Mouse (Mus musculus) frontal cortex, postnatal 36 days (tissue): ENCODE measurements around the gene Tmem150c.

Experiments used
- DNase-seq, 2 experiments: peaks; one replicate each; pipeline ENCODE4 v3.0.0; 2022; ENCODE audit warnings: low spot score in 2 of 2

Gene Tmem150c

DNA sequence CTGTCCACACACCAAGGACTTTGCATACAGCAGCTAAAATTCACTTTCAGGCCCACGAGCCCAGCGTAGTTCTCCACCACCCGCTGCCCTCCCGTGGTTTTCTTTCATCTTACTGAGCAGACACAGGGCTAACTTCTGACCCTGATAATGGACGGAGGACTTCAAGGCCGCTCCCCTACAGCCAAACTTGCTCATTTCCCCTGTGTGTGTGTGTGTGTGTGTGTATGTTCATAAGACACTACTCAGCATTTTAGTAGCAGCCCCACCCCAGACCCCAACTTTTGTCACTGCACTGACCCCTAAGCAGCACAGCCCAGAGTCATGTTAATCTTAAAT lies at the start of gene Tmem150c:
Gene Tmem150c (minus strand): TSS at position 171 of the 336 bp plus-strand sequence.
- DNase-seq, result no peak

DNA sequence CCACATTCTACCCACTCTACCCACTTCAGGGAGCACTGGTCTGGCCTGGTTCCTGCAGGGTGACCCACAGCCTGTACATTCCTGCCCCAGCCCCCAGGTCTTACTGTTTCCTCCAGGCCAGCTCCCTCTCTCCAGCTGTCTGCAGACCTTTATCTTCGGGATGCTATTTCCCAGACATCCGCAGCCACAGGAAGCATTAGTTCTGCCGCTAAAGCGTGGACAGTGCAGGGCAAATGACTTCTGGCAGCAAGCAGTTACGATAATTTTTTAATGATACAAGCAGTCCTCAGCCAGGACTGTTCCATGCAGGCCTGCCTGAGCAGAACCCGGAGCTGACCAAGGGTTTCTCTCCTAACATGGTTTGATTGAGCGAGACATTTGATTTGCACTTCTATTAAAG lies 49.5 kb upstream of the Tmem150c start:
- DNase-seq, result no peak

DNA sequence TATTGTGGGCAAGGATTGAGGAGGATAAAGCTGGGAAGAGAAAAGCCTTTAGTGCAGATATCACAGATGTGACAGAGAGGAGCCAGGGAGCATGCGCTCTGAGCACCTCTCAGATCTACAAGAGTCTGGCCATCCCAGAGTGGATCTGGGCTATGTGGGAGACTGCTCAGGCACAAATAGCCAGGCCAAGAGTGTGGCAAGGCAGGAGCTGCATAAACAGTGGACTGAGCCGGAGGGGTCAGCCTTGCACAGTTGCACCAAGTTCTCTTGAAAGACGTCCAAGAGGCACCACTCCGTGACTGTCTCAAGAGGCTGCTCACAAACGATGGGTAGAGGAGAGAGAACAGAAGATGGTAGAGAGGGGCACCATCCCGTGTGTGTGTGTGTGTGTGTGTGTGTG lies 47.1 kb upstream of the Tmem150c start:
- no peak for DNase-seq

DNA sequence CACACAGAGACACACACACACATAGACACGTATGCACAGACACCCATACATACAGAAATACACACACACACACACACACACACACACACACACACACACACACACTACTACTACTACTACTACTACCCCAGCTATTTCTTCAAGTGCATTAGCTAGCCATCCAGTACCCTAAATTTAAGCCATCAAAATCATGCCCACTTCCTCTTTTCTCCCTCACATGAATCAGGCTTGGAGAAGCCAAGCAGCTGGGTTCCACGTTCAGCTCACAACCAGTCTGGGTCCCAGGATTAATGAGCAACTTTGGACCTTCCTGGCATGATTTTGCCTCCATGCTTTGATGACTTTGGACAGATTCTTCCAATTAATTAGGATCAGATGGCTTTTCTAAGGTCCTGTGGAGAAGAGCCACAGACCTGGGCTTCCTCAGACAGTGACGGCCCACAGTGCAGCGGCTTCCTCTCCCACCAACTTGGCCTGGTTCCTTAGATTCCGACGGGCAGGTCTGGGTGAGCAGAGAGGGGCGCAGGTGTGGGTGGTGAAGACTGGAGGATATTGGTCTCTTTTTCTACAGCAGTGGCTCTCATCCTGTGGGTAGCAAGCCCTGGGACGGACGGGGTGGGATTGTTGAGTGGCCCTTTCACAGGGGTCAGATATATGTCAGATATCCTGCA lies 46.0 kb upstream of the Tmem150c start:
- no peak for DNase-seq

DNA sequence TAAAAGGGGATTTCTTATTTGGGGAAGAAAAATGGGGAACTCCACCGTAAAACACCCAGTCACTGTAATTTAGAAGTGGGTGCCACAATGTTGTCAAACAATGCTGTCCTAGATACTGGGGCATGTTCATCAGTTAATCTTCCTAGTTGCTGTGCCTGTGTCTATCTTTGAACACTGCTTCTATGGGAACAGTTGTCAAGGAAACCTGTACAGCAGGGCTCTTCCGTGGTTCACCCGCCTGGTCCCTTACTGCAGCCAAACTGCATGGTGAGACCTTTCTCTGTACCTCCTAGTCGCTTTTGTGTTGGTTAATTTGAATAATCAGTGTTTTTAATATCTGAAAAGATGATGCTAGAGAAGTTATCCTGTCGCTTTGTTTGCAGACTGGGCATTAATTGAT lies 41.2 kb upstream of the Tmem150c start:
- no peak for DNase-seq

- no peak for DNase-seq
These were observed 40.7 kb upstream of the Tmem150c start for GRCm38 (mm10) chr5:100200296-100200695.

- no peak for DNase-seq
These were observed 39.7 kb upstream of the Tmem150c start for GRCm38 (mm10) chr5:100199092-100199853.

- no peak for DNase-seq
These were observed 37.9 kb upstream of the Tmem150c start for GRCm38 (mm10) chr5:100197476-100197875.

DNA sequence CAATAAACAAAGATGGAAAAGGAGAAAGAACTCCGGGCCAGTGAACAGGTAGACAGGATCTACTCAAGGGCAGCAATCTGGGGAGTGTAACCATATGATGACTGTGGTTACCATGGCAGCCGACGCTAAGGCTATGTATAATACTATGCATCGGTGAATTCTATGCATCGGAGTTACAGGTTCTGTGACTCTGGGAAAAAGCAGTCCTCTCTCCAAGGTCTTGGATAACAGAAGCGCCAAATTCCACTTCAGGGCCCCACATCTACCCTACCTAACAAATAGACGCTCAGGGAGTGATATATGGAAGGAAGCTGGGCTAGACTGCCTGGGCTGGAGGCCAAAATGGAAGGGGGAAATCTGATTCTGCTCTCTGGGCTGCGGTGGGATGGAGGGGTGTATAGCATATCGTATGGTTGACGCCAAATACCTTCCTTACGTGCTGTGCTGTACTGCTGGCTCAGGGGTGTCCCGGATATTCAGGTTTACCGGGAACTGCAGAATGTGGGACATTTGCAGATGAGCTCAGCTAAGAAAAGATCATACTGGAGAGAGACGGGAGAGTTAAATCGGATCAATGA lies 37.3 kb upstream of the Tmem150c start:
- no peak for DNase-seq

GRCm38 (mm10) chr5:100196397-100196796 lies 36.8 kb upstream of the Tmem150c start:
- no peak for DNase-seq

- DNase-seq, result no peak
These were observed 32.0 kb upstream of the Tmem150c start for GRCm38 (mm10) chr5:100191438-100192190.

- no peak for DNase-seq
These were observed 27.7 kb upstream of the Tmem150c start for GRCm38 (mm10) chr5:100187035-100187901.

GRCm38 (mm10) chr5:100186618-100187017 lies 27.0 kb upstream of the Tmem150c start:
- no peak for DNase-seq

GRCm38 (mm10) chr5:100185895-100186294 lies 26.3 kb upstream of the Tmem150c start:
- DNase-seq, result no peak

- DNase-seq, result no peak
These were observed 21.4 kb upstream of the Tmem150c start for GRCm38 (mm10) chr5:100181011-100181410.

- DNase-seq, result no peak
These were observed 19.2 kb upstream of the Tmem150c start for GRCm38 (mm10) chr5:100178781-100179165.

DNA sequence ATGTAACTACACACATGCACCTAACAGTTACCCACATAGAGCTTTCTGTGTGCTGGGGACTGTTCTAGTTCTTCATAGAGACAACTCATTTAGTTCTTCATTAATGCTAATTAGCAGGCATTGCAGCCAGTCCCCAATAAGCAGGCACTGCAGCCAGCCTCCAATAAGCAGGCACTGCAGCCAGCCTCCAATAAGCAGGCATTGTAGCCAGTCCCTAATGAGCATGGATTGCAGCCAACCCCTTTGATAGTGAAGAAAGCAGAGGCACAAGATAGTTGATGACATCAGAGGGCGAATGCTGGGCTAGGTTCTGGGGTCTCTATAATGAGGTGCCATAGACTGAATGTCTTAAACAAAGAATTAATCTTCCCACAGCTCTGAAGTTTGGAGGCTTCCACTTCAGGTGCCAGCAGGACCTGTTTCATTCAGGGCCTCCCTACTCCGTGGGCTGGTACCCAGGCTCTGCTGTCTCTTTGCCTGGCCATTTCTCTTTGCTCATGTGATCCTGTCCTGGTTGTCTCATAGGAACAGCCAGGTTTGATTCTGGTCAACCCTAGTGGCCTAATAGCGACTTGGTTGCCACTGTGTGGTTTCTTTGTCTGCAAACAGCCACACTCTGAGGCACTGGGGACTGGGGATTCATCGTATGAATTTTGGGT lies 18.6 kb upstream of the Tmem150c start:
- DNase-seq, result peak in 1 of 2 experiments; percentile 62

GRCm38 (mm10) chr5:100177547-100177946 lies 17.9 kb upstream of the Tmem150c start:
- DNase-seq, result no peak

DNA sequence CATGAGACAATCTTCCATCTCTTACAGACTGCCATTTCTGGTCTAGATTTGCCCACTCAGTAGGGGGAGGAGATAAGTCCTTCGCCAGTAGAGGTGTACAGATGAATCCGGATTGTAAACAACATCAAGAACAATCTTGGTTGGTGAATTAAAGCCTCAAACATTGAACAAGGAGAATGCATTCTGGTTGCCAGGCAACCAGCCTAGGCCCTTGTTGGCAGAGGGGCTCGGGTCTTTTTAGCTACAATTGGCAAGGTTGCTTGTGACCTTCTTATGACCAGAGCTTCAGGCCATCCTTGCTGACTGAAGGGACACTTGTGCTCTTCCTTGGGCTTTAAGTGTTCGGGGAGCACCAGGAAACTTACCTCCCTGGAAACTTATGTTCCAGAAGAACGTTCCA lies 16.5 kb upstream of the Tmem150c start:
- DNase-seq, result no peak

DNA sequence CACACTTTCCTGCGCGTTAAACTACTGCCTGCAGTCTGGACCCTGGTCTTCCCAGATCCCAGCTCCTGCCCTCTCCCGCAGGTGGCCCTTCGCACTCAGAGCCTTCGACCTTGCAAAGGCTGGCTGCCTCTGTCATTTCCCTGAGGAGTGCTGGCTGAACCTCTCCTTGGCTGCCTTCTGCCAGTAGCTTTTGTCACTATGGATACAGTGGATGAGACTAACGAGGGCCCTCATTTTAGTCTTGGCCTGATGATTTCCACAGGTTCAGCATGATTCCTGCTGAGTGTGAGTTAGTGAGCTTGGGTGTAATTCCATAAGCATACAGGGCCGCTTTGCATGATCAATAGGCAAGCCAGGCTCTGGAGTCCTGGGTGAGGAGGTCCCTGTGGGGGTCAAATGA lies 16.0 kb upstream of the Tmem150c start:
- no peak for DNase-seq

DNA sequence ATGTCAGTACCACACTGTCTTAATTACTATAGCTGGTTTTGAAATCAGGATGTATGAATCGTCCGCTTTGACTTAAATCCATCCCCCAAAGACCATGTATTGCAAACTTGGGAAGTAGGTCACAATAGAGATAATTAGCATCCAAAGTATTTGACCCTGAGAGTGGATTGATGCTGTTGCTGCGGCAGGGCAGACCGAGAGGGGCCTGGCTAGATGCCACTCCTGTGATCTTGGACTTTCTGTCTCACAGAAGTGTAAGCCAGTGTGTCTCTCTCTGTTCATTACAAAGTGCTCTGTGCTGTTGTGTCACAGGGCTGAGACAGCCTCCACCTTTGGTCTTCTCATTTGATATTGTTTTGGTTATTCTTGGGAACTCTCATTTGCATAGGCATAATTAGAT lies 12.5 kb upstream of the Tmem150c start:
- DNase-seq, result no peak
